Mouse (Mus musculus) kidney, postnatal 4 days (tissue): ENCODE data around the gene Zfp334.

Experiments used
- DNase-seq, 2 experiments: peaks; one replicate each; pipeline ENCODE4 v3.0.0; 2021; ENCODE audit warnings: mixed read lengths in 2 of 2

The Zfp334 gene

DNA sequence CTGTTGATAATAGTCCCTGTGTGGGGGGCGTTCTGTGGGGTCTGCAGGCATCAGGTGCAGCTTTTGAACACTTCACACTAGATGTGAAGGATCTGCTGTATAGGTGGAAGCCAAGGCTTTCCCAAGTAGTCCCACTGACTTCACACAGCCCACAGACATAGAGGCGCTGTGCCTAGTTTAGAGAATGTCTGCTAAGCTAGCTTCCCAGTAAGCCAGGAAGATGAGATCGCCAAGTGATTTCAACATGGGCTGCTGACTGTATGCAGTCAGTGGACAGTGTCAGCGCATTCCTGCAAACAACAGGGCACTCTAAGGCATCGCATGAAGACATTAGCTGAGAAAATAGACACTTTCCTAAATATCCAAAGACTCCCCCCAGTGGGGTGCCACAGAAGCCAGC lies 12.6 kb downstream of the Zfp334 start:
- DNase-seq, result no peak

DNA sequence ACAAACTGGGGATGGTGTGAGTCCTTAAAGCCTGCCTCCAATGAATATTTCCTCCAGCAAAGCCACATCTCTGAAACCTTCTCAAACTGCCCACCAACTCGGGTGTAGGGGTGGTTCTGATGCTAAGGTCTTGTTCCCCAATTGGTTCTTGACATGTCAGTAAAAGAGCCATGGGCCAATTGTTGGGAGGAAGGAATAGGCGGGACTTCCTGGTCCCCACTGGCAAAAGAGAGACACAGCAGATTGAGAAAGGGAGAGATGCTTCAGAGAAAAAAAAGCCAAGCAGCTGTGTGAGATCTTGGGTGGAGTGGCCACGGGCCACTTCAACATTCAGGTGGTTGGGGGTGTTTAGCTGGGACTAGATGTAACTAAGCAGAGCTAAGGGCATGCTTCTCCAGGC lies 17.0 kb downstream of the Zfp334 start:
- DNase-seq, result no peak

GRCm38 (mm10) chr2:165370348-165370747 lies 17.7 kb downstream of the Zfp334 start:
- DNase-seq, result no peak

DNA sequence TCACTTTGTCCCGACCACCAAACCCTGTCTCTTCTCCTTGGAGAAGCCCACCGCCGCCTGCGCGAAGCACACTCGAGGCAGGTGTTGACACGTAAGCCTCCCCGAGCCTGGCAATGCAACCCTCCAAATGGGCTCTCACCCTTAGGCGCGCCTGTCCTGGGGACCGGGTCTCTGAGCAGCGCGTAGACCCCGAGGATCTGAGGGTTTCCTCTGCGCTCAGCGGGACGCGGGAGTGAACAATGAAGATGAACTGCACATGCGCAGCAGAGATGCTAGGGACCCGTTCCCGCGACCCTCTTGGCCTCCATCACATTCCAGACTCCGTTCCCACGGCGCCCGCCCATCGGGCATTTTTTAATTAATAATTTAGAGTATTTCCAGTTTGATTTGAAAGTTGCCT lies 19.6 kb downstream of the Zfp334 start, which contains the start of gene Zfp663:
TSS of gene Zfp663 (minus strand) at position 234 of the 400 bp plus-strand sequence.
- DNase-seq, result no peak

DNA sequence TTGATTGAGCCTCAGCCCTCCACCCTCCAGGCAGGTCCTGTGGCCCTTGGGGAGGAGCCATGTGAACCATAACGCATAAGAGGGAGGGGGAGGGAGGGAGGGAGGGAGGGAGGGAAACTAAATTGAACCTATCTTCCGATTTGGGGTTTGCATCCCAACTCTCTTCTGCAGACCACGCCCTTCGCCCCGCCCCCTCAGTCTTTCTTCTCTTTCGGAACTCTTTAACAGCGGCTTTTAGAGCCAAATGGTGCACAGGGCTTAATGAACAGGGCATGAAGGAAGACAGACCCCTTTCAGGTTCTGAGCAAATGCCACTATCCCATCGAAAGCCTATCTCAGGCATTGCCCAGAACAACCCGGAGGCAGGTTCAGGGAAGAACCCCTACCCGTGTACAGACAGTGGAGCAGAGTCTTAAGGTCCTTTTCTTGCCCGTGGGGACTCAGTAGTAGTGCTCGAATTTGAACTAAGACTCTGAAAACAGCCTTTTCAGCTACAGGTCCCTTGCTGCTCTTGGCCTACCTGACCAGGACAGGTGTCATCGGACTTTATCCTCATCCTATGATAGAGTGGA lies 20.1 kb downstream of the Zfp334 start:
- DNase-seq, result peak; percentile 66 to 67

- DNase-seq, result peak; percentile 73 to 84
These were observed 21.0 kb downstream of the Zfp334 start for GRCm38 (mm10) chr2:165367047-165367520.

DNA sequence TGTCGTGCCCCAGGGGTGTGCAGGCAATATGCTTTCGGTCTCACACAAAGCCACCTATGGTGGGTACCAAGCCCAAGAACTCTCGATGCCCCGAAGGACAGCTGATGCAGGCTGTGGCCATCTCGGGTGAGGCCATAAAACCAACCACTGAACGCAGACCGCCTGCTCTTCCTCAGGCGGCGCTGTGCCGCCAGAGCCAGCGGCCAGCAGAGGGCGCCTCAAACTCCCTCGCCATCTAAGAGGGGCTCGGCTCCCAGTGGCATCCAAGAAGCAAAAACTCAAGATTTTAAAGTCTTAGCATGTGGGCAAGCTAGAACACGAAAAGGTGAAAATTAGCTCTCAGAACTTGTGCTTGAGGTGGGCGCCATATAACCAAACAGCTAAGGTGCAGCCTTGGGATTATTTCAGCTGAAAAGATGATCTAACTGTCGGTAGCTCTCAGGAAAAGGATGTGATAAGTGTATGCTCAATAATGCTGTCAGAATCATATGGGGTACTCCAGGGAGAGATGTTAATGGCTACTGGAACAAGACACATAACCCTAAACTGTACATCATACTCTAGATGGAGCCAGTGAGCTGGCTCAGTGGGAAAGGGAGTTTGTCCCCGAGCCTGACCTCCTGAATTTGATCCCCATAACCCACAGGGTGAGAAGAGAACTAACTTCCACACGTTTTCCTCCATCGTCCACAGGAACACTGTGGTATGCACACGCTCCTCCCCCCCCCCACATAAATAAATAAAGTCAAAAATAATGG lies 23.5 kb downstream of the Zfp334 start:
- DNase-seq, result peak; percentile 84

- DNase-seq, result no peak
These were observed 24.8 kb downstream of the Zfp334 start for GRCm38 (mm10) chr2:165363282-165363681.

GRCm38 (mm10) chr2:165360861-165361260 lies 27.2 kb downstream of the Zfp334 start:
- peak; percentile 71 to 80 for DNase-seq

DNA sequence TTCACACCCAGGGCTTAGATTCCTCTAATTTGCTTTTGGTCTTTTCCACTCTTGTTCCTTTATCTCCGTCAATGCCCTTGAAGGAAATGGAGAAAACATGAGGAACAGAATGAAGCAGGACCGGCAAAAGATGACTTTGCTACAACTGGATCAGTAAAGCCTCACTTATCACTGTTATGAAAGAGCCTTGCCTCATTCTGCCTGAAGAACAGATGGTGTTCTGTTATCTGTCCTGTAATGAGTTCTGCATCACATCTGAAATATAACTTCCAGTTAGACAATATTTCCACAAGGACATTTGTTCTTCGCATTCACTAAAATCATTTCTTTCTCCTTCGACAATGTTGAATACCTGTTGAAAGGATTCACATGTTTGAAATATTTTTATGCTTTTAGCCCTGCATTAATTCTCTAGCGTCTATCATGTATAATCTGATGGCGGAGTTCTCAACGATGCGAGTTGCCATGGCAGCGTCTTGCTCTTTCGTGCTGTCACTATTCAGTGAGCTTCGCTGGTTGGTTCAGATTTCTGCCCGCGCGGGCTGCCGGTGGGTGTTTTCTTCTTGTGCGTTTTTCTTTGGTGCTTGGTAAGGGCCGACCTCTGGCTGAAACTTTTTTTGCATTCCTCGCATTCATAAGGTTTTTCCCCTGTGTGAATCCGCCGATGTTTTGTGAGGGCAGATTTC lies 36.1 kb downstream of the Zfp334 start:
- DNase-seq, result no peak

GRCm38 (mm10) chr2:165349466-165349865 lies 38.6 kb downstream of the Zfp334 start:
- peak; percentile 55 to 70 for DNase-seq

DNA sequence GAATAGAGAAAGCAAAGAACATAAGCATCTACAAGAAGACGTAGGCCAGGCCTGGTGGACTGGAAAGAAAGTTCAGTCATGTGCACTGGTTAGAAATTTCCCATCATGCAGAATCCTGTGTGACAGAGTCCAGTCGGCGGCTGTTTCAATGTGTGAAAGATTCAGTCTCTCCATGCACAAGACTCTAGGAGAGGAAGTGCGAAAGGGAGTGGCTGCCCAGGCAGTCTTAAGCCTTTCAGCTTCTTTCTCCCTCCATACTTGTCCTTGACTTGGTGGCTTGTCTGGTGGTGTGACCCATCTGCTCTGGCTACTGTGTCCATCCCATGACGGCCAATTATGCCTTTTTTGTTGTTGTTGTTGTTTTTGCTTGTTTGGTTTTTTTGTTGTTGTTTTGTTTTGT lies 41.9 kb downstream of the Zfp334 start:
- DNase-seq, result no peak

GRCm38 (mm10) chr2:165337191-165337590 lies 50.9 kb downstream of the Zfp334 start:
- DNase-seq, result peak; percentile 84 to 87

DNA sequence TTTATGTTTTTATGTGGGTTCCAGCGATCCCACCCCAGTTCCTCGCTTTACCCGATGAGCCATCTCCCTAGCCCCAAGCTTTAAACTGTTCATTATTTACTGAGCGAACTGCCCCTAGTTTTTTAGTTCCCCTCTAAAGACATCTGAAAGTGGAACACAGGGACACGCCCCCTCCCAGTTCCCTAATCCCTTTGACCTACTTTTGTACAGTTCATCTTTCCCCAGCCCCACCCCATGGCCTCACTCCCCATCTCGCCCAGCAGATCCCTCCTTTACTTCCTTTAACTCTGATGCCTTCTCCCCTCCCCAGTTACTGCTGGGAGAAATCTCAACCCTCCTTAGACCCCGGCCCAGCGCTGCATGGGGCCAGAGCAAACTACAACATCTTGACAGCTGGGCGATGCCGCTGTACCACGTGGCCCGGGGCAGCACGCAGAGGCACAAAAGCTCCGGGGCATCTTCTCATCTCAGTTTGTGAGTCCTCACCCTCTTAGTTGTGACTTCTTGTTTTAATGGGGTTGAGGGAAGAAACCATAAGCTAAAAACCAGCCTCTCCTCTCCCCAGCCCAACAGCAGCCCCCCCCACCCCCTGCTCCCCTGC lies 55.3 kb downstream of the Zfp334 start:
- no peak for DNase-seq

GRCm38 (mm10) chr2:165329703-165330102 lies 58.4 kb downstream of the Zfp334 start:
- DNase-seq, result no peak

DNA sequence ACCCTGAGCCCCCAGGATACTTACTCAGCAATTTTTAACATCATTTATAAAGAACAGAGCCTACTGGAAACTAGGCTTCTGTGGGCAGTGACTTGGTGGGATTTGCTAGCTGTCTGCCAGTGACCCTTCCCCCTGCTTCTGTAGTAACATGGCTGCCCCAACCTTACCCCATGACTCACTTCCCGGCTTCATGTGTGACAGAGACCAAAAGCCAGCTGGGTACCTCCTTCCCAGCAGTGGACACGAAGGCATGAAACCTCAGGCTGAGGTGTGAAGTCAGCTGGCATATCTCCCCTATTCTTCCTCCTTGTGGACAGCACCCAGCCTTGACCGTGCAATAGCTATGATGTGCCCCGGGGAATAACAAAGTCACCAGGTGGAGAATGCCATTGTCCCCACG lies 59.3 kb downstream of the Zfp334 start:
- no peak for DNase-seq

GRCm38 (mm10) chr2:165327386-165327785 lies 60.7 kb downstream of the Zfp334 start:
- DNase-seq, result no peak

- peak; percentile 96 to 98 for DNase-seq
These were observed 61.5 kb downstream of the Zfp334 start, which contains the start of gene Elmo2 for GRCm38 (mm10) chr2:165326304-165327190. Gene Elmo2, minus strand, starts transcription at chr2:165326479.

DNA sequence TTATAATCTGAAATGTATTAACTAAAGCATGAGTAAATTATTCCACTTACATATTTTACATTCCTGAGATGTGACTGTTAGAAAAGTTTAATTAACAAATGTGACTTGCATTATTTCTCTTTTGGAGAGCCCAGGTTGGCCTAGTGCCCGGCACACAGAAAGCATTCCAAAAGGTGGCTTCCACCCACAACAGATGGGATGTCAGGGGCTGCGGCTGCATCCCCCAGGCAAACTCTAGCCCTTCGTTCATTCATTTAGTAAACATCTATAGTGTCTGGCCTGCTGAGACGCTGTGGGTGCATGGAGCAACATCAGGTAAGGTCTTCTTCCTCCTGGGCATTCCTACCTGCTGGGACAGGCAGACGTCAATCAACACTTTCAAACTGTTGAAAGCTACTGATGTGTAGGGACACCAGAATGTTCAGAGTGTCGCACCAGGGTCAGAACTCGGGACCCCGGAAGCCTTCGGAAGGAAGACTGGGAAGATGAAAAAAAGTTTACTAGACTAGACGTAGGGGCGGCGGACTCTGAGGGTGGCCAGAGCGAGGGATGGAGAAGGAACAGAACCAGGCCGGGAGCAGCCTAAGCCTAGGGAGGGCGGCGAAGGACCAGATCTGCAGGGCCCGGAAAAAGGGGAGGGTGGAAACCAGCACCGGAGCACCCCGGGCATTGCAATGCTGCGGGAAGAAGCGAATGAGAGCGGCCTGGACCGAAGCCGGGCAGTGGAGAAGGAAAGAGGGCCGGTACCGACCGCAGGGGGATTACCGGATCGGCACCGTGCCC lies 62.3 kb downstream of the Zfp334 start:
- DNase-seq, result peak; percentile 48 to 59
